Mouse (Mus musculus): ENCODE data around the gene Trmt1.

GRCm38 (mm10) chr8:84722530-84722849 lies 36.4 kb downstream of the Trmt1 start:
- TF ChIP-seq CTCF (IDR thresholded peaks at IDR 0.05; ENCODE audit: low read depth, low read length) (no peak), POLR2A (IDR thresholded peaks at IDR 0.05; ENCODE audit: extremely low read depth, insufficient read depth, low read length) (no peak)
